Comparison of ENCODE assay signal across 8 mouse cellular contexts in the genomic region with DNA sequence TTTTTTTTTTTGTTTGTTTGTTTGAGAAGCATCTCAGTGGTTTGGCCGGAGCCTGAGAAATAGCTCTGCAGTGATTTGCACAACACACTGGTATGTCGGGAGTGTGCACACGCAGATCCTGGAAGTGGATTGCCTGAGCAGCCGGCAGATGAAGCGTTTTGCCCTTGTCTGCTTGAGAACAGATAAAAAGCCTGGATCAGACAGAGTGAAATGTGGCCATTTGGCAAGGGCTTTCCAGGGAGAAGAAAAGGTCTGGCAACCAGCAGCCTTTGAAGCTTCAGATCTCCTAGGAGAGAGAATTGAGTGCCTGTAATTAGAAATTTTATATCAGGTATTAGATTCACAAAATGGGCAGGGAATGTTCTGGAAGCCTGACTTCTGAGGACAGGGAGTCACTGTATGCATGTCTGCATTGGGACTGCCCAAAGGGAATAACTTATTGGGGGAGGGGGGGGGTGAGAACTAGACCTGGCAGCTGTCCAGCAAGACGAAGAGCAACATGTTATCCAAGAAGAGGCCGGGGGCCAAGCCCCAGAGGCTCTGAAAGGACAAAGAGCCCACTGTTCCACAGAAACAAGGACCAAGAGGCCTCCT. TPM values are rescaled to one million over a fixed set of nuclear protein-coding genes. Genes with fewer than 3 reads are reported as not detected.
DNase-seq lines count a peak whose midpoint lies in the region; ATAC-seq and TF ChIP-seq lines count a peak whose summit lies in the region.

No protein-coding gene starts in this region.

- peak; percentile 73 for ATAC-seq in forebrain, embryonic 12.5 days (ENCODE audit: low FRiP score)
- peak; percentile 84 for ATAC-seq in hindbrain, embryonic 12.5 days (ENCODE audit: low FRiP score)
- ATAC-seq in midbrain, embryonic 16.5 days: peak; percentile 81

- no peaks in the 10 kb centered on the region for H3K36me3 ChIP-seq in forebrain, embryonic 12.5 days (replicated peaks)
- H3K36me3 ChIP-seq in hindbrain, embryonic 12.5 days: no peaks in the 10 kb centered on the region
- H3K36me3 ChIP-seq in midbrain, embryonic 16.5 days (ENCODE audit: control insufficient read depth, insufficient read depth, low read length): no peaks in the 10 kb centered on the region

- DNase-seq in layer of hippocampus, adult 18-20 months (ENCODE audit: low spot score in 2 of 2): peak; percentile 10 to 51
- DNase-seq in layer of hippocampus, adult 11-12 months (ENCODE audit: low spot score): no peak
- peak; percentile 92 for DNase-seq in brain, embryonic 14.5 days (ENCODE audit: low read depth)
- no peak for DNase-seq in yolk sac, embryonic 10.5 days (ENCODE audit: low spot score)
- DNase-seq in c-Kit-positive CD71-positive TER-119-positive erythroid progenitor cells, embryonic 14.5 days (ENCODE audit: low spot score): no peak

- TF ChIP-seq CTCF in brain, embryonic 14.5 days (IDR thresholded peaks at IDR 0.05; ENCODE audit: borderline replicate concordance, extremely low read depth, insufficient read depth, insufficient read length): no peak

- H3K4me2 ChIP-seq in forebrain, embryonic 12.5 days: no peak overlapping the region
- H3K4me2 ChIP-seq in hindbrain, embryonic 12.5 days (replicated peaks): no peak overlapping the region
- no peak overlapping the region for H3K4me2 ChIP-seq in midbrain, embryonic 16.5 days (ENCODE audit: low read length)

- H3K9me3 ChIP-seq in forebrain, embryonic 12.5 days: no peaks in the 10 kb centered on the region
- no peaks in the 10 kb centered on the region for H3K9me3 ChIP-seq in hindbrain, embryonic 12.5 days (replicated peaks)
- no peaks in the 10 kb centered on the region for H3K9me3 ChIP-seq in midbrain, embryonic 16.5 days (replicated peaks; ENCODE audit: control insufficient read depth, low read length, poor library complexity, severe bottlenecking)

- H3K27me3 ChIP-seq in forebrain, embryonic 12.5 days: no peaks in the 10 kb centered on the region
- peaks cover 3% of the 10 kb centered on the region; the same call in 1 of the 2 replicates for H3K27me3 ChIP-seq in hindbrain, embryonic 12.5 days
- H3K27me3 ChIP-seq in midbrain, embryonic 16.5 days (ENCODE audit: control insufficient read depth, insufficient read depth, low read depth, low read length): no peaks in the 10 kb centered on the region

- 39% methylated on average over 7 of the region's 7 CpGs for WGBS in forebrain, embryonic 12.5 days
- 31% methylated on average over 7 of the region's 7 CpGs for WGBS in hindbrain, embryonic 12.5 days
- 40% methylated on average over 7 of the region's 7 CpGs for WGBS in midbrain, embryonic 16.5 days

- no peak overlapping the region for H3K4me3 ChIP-seq in forebrain, embryonic 12.5 days (replicated peaks)
- no peak overlapping the region for H3K4me3 ChIP-seq in hindbrain, embryonic 12.5 days
- H3K4me3 ChIP-seq in midbrain, embryonic 16.5 days (ENCODE audit: low read depth, low read length): no peak overlapping the region

- H3K9ac ChIP-seq in forebrain, embryonic 12.5 days: no peak overlapping the region
- H3K9ac ChIP-seq in hindbrain, embryonic 12.5 days: no peak overlapping the region
- no peak overlapping the region for H3K9ac ChIP-seq in midbrain, embryonic 16.5 days (ENCODE audit: low read depth, low read length)

- H3K27ac ChIP-seq in forebrain, embryonic 12.5 days: peak overlapping the region; percentile 75
- peak overlapping the region; percentile 74 for H3K27ac ChIP-seq in hindbrain, embryonic 12.5 days
- peak overlapping the region; percentile 65 for H3K27ac ChIP-seq in midbrain, embryonic 16.5 days (ENCODE audit: low read length)

- H3K4me1 ChIP-seq in forebrain, embryonic 12.5 days: peaks cover 8% of the 10 kb centered on the region
- peaks cover 2% of the 10 kb centered on the region; the same call in 1 of the 2 replicates for H3K4me1 ChIP-seq in hindbrain, embryonic 12.5 days
- H3K4me1 ChIP-seq in midbrain, embryonic 16.5 days (ENCODE audit: control insufficient read depth, insufficient read depth, low read length): peaks cover 4% of the 10 kb centered on the region; the same call in 1 of the 2 replicates

- TF ChIP-seq POLR2A in brain, embryonic 14.5 days (IDR thresholded peaks at IDR 0.05; ENCODE audit: borderline replicate concordance, extremely low read depth, insufficient read depth, insufficient read length, poor library complexity, severe bottlenecking): no peak

RNA-seq across cellular contexts. Expression of gene Med4, which starts 7.1 kb away (rescaled TPM):
- 10 to 100 TPM; 30.4 to 36.9 TPM for total RNA-seq in layer of hippocampus, adult 18-20 months (2021)
- 47.9 and 52.2 TPM in 2 replicates for polyA plus RNA-seq in brain, embryonic 14.5 days (2012; rRNA removed)
- 98.8 and 100 TPM in 2 replicates for polyA plus RNA-seq in forebrain, embryonic 12.5 days (2016; fragmentation: Nextera tagmentation; extraction: Ambion mirVana)
- 81.8 and 90.3 TPM in 2 replicates for polyA plus RNA-seq in hindbrain, embryonic 12.5 days (2016; fragmentation: Nextera tagmentation; extraction: Ambion mirVana)
- 84.7 and 87.8 TPM in 2 replicates for polyA plus RNA-seq in midbrain, embryonic 16.5 days (2015; fragmentation: Nextera tagmentation; extraction: Ambion mirVana)

RNA-seq across cellular contexts. Expression of gene Sucla2, which starts 22.4 kb away (rescaled TPM):
- 100 to 1,000 TPM; 150 to 153 TPM for total RNA-seq in layer of hippocampus, adult 18-20 months (2021)
- polyA plus RNA-seq in brain, embryonic 14.5 days (2012; rRNA removed): 46.0 and 52.8 TPM in 2 replicates
- polyA plus RNA-seq in forebrain, embryonic 12.5 days (2016; fragmentation: Nextera tagmentation; extraction: Ambion mirVana): 100 and 108 TPM in 2 replicates
- polyA plus RNA-seq in hindbrain, embryonic 12.5 days (2016; fragmentation: Nextera tagmentation; extraction: Ambion mirVana): 103 and 104 TPM in 2 replicates
- polyA plus RNA-seq in midbrain, embryonic 16.5 days (2015; fragmentation: Nextera tagmentation; extraction: Ambion mirVana): 119 and 128 TPM in 2 replicates

RNA-seq across cellular contexts. Expression of gene Nudt15, which starts 45.4 kb away (rescaled TPM):
- total RNA-seq in layer of hippocampus, adult 18-20 months (2021): 1 to 10 TPM; 6.2 to 6.3 TPM
- 3.6 and 4.8 TPM in 2 replicates for polyA plus RNA-seq in brain, embryonic 14.5 days (2012; rRNA removed)
- 12.3 and 13.0 TPM in 2 replicates for polyA plus RNA-seq in forebrain, embryonic 12.5 days (2016; fragmentation: Nextera tagmentation; extraction: Ambion mirVana)
- polyA plus RNA-seq in hindbrain, embryonic 12.5 days (2016; fragmentation: Nextera tagmentation; extraction: Ambion mirVana): 11.0 and 11.8 TPM in 2 replicates
- 7.7 and 7.8 TPM in 2 replicates for polyA plus RNA-seq in midbrain, embryonic 16.5 days (2015; fragmentation: Nextera tagmentation; extraction: Ambion mirVana)

Comparison
In these comparisons a context has a peak if more than half of its experiments do, and no peak if none do; other contexts are left out.
1. DNase-seq: peak in layer of hippocampus, adult 18-20 months (2 of 2) and brain, embryonic 14.5 days (single experiment); none in layer of hippocampus, adult 11-12 months (single experiment), yolk sac, embryonic 10.5 days (single experiment) and c-Kit-positive CD71-positive TER-119-positive erythroid progenitor cells, embryonic 14.5 days (single experiment).
2. Peak in every context shown above with its lines, with median percentiles within 50 percentile points of each other: ATAC-seq and H3K27ac ChIP-seq.